Mouse (Mus musculus): ENCODE data around the gene Dpp6. TPM values are rescaled to one million over a fixed set of nuclear protein-coding genes. Genes with fewer than 3 reads are reported as not detected.
"Not testable (repeated sequence)": the region's sequence is repeated elsewhere in the genome, so short reads cannot be mapped to it uniquely, and the experiment has no call there.

Dpp6 gene
- total and polyA plus RNA-seq, 3 experiments = 0.04 to 0.11 TPM; not detected in 1

- H3K4me1 ChIP-seq (ENCODE audit: control insufficient read depth, insufficient read depth, low read length) = no peaks in the 10 kb centered on the region
Measured at GRCm38 (mm10) chr5:27474964-27475465, 658.0 kb downstream of the Dpp6 start.

GRCm38 (mm10) chr5:27481706-27482105 is 664.7 kb downstream of the Dpp6 start:
- H3K4me1 ChIP-seq (ENCODE audit: control insufficient read depth, insufficient read depth, low read length) = no peaks in the 10 kb centered on the region
- H3K79me2 ChIP-seq (replicated peaks; ENCODE audit: control insufficient read depth, insufficient read depth, low read length) = no peaks in the 10 kb centered on the region
- H3K27ac ChIP-seq = no peak overlapping the region
- DNase-seq = no peak
- H3K36me3 ChIP-seq (ENCODE audit: control insufficient read depth, insufficient read depth, low read length) = no peaks in the 10 kb centered on the region
- no peak overlapping the region for H3K4me3 ChIP-seq
- WGBS = 77% methylated on average over 2 of the region's 2 CpGs
- no peaks in the 10 kb centered on the region for H3K27me3 ChIP-seq (ENCODE audit: control insufficient read depth, insufficient read depth, low read length)
- H3K9ac ChIP-seq (ENCODE audit: low read depth, low read length) = no peak overlapping the region
- intact Hi-C loops (cut with DNase I) = no loop called here
- TF ChIP-seq EP300 (IDR thresholded peaks at IDR 0.05; ENCODE audit: insufficient read depth, low read depth, low read length) (no peak), POLR2A (IDR thresholded peaks at IDR 0.05; ENCODE audit: insufficient read depth, low read depth, low read length) (no peak), CTCF (IDR thresholded peaks at IDR 0.05) (no peak)

More at GRCm38 (mm10) chr5:27474964-27475465, 658.0 kb downstream of the Dpp6 start:
- Histone ChIP-seq H3K4me3 (no peak overlapping the region), H3K27ac (no peak overlapping the region), H3K36me3 (ENCODE audit: control insufficient read depth, insufficient read depth, low read length) (no peaks in the 10 kb centered on the region), H3K27me3 (ENCODE audit: control insufficient read depth, insufficient read depth, low read length) (no peaks in the 10 kb centered on the region), H3K9ac (ENCODE audit: low read depth, low read length) (no peak overlapping the region), H3K79me2 (replicated peaks; ENCODE audit: control insufficient read depth, insufficient read depth, low read length) (no peaks in the 10 kb centered on the region)
- DNase-seq = no peak
- TF ChIP-seq CTCF (IDR thresholded peaks at IDR 0.05) (no peak), EP300 (IDR thresholded peaks at IDR 0.05; ENCODE audit: insufficient read depth, low read depth, low read length) (no peak), POLR2A (IDR thresholded peaks at IDR 0.05; ENCODE audit: insufficient read depth, low read depth, low read length) (no peak)
- 71% methylated on average over 4 of the region's 4 CpGs for WGBS
- intact Hi-C loops (cut with DNase I) = no loop called here

- no peak for TF ChIP-seq EP300 (IDR thresholded peaks at IDR 0.05; ENCODE audit: insufficient read depth, low read depth, low read length)
- TF ChIP-seq POLR2A (IDR thresholded peaks at IDR 0.05; ENCODE audit: insufficient read depth, low read depth, low read length) = no peak
- no peak for TF ChIP-seq CTCF (IDR thresholded peaks at IDR 0.05)
- H3K36me3 ChIP-seq (ENCODE audit: control insufficient read depth, insufficient read depth, low read length) = no peaks in the 10 kb centered on the region
- no peak overlapping the region for H3K9ac ChIP-seq (ENCODE audit: low read depth, low read length)
- H3K27ac ChIP-seq = no peak overlapping the region
- H3K79me2 ChIP-seq (replicated peaks; ENCODE audit: control insufficient read depth, insufficient read depth, low read length) = no peaks in the 10 kb centered on the region
- no peaks in the 10 kb centered on the region for H3K4me1 ChIP-seq (ENCODE audit: control insufficient read depth, insufficient read depth, low read length)
- H3K4me3 ChIP-seq = no peak overlapping the region
- intact Hi-C loops (cut with DNase I) = no loop called here
- no peak for DNase-seq
- H3K27me3 ChIP-seq (ENCODE audit: control insufficient read depth, insufficient read depth, low read length) = no peaks in the 10 kb centered on the region
- 50% methylated on average over 1 of the region's 1 CpGs for WGBS
Measured at GRCm38 (mm10) chr5:27486138-27486537, 669.1 kb downstream of the Dpp6 start.

GRCm38 (mm10) chr5:27490942-27491341 is 673.9 kb downstream of the Dpp6 start:
- 73% methylated on average over 4 of the region's 4 CpGs for WGBS
- H3K27ac ChIP-seq = no peak overlapping the region
- H3K4me3 ChIP-seq = no peak overlapping the region
- intact Hi-C loops (cut with DNase I) = no loop called here
- H3K79me2 ChIP-seq (replicated peaks; ENCODE audit: control insufficient read depth, insufficient read depth, low read length) = no peaks in the 10 kb centered on the region
- no peak overlapping the region for H3K9ac ChIP-seq (ENCODE audit: low read depth, low read length)
- no peak for DNase-seq
- H3K36me3 ChIP-seq (ENCODE audit: control insufficient read depth, insufficient read depth, low read length) = no peaks in the 10 kb centered on the region
- H3K4me1 ChIP-seq (ENCODE audit: control insufficient read depth, insufficient read depth, low read length) = no peaks in the 10 kb centered on the region
- TF ChIP-seq CTCF (IDR thresholded peaks at IDR 0.05) = no peak
- TF ChIP-seq EP300 (IDR thresholded peaks at IDR 0.05; ENCODE audit: insufficient read depth, low read depth, low read length) = no peak
- no peak for TF ChIP-seq POLR2A (IDR thresholded peaks at IDR 0.05; ENCODE audit: insufficient read depth, low read depth, low read length)
- no peaks in the 10 kb centered on the region for H3K27me3 ChIP-seq (ENCODE audit: control insufficient read depth, insufficient read depth, low read length)

GRCm38 (mm10) chr5:27501338-27501737 is 684.3 kb downstream of the Dpp6 start, which contains the start of gene Speer4b:
TSS of gene Speer4b (minus strand) at chr5:27501438.
- 18% methylated on average over 1 of the region's 1 CpGs for WGBS
- H3K4me1 ChIP-seq (ENCODE audit: control insufficient read depth, insufficient read depth, low read length); DNase-seq; H3K4me3 ChIP-seq; H3K9ac ChIP-seq (ENCODE audit: low read depth, low read length); H3K27me3 ChIP-seq (ENCODE audit: control insufficient read depth, insufficient read depth, low read length); H3K36me3 ChIP-seq (ENCODE audit: control insufficient read depth, insufficient read depth, low read length); H3K79me2 ChIP-seq (replicated peaks; ENCODE audit: control insufficient read depth, insufficient read depth, low read length); H3K27ac ChIP-seq; intact Hi-C loops (cut with DNase I): not testable (repeated sequence)

GRCm38 (mm10) chr5:27518716-27519115 is 701.7 kb downstream of the Dpp6 start:
- Histone ChIP-seq H3K79me2 (replicated peaks; ENCODE audit: control insufficient read depth, insufficient read depth, low read length) (no peaks in the 10 kb centered on the region), H3K4me1 (ENCODE audit: control insufficient read depth, insufficient read depth, low read length) (no peaks in the 10 kb centered on the region), H3K4me3 (no peak overlapping the region), H3K36me3 (ENCODE audit: control insufficient read depth, insufficient read depth, low read length) (no peaks in the 10 kb centered on the region), H3K9ac (ENCODE audit: low read depth, low read length) (no peak overlapping the region), H3K27ac (no peak overlapping the region), H3K27me3 (ENCODE audit: control insufficient read depth, insufficient read depth, low read length) (no peaks in the 10 kb centered on the region)
- intact Hi-C loops (cut with DNase I) = no loop called here
- TF ChIP-seq EP300 (IDR thresholded peaks at IDR 0.05; ENCODE audit: insufficient read depth, low read depth, low read length) (no peak), CTCF (IDR thresholded peaks at IDR 0.05) (no peak), POLR2A (IDR thresholded peaks at IDR 0.05; ENCODE audit: insufficient read depth, low read depth, low read length) (no peak)
- no peak for DNase-seq
